Mouse (Mus musculus) ovary, postnatal 10 days (tissue): Measurements from ENCODE around the gene Cerkl.

Experiments
- DNase-seq: peaks from one replicate; pipeline ENCODE4 v3.0.0; 2022; ENCODE audit warnings: low spot score

Gene Cerkl

GRCm38 (mm10) chr2:79315108-79315507 is 141.5 kb downstream of the Cerkl start:
- no peak for DNase-seq

GRCm38 (mm10) chr2:79312499-79312898 is 144.1 kb downstream of the Cerkl start:
- no peak for DNase-seq

- no peak for DNase-seq
These were observed 147.0 kb downstream of the Cerkl start for GRCm38 (mm10) chr2:79309454-79310118.

GRCm38 (mm10) chr2:79307549-79307948 is 149.0 kb downstream of the Cerkl start:
- DNase-seq = no peak

GRCm38 (mm10) chr2:79302398-79302797 is 154.2 kb downstream of the Cerkl start:
- DNase-seq = no peak

- no peak for DNase-seq
These were observed 164.2 kb downstream of the Cerkl start for GRCm38 (mm10) chr2:79292431-79292830.

- DNase-seq = no peak
These were observed 164.7 kb downstream of the Cerkl start for GRCm38 (mm10) chr2:79291922-79292321.

- DNase-seq = no peak
These were observed 166.4 kb downstream of the Cerkl start for GRCm38 (mm10) chr2:79290149-79290548.

GRCm38 (mm10) chr2:79284206-79284605 is 172.4 kb downstream of the Cerkl start:
- DNase-seq = no peak
